Mouse (Mus musculus) retina, embryonic 14.5 days (tissue): Measurements from ENCODE around the gene Nsun6.

ENCODE experiments used
- DNase-seq: peaks from one replicate; pipeline ENCODE4 v3.0.0-alpha.2; 2015; ENCODE audit warnings: low spot score

Gene Nsun6

DNA sequence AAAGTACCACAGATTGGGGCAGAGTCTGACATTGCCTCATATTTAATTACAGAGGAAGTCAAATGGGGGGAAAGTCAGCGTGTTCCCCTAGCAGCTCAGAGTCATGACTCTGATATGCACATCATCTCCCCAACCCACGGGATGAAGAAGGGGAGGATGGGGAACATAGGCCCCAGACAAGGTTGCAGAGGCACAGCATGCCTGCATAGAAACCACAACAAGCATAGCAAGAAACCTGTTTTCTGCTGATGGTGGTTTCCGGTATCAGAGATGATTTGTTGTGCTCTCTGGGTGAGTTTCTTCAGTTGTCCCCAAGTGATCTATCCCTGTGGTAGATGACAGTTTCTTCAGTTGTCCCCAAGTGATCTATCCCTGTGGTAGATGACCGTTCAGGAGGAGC is 62.3 kb downstream of the Nsun6 start:
- DNase-seq = no peak

- no peak for DNase-seq
These were observed 65.5 kb downstream of the Nsun6 start for GRCm38 (mm10) chr2:14989350-14989749.

DNA sequence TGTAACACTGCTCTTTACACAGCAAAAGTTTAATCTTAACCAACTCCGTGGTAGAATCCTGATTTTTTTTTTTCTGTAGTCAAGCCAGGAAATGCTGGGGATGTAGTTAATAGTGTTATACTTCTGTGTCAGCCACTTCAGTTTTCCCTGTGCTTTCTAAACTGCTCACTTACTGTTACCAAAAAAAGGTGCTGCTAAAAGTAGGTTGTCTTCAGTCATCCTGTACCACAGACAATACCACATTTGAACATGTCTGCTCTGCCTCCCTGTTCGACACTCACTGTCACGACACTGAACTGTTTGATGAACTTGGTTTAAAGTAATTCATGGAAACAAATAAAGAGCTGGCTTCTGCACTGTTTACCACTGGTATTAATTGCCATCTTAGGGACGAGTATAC is 66.4 kb downstream of the Nsun6 start:
- DNase-seq = no peak

- DNase-seq = no peak
These were observed 70.8 kb downstream of the Nsun6 start for GRCm38 (mm10) chr2:14984029-14984428.

DNA sequence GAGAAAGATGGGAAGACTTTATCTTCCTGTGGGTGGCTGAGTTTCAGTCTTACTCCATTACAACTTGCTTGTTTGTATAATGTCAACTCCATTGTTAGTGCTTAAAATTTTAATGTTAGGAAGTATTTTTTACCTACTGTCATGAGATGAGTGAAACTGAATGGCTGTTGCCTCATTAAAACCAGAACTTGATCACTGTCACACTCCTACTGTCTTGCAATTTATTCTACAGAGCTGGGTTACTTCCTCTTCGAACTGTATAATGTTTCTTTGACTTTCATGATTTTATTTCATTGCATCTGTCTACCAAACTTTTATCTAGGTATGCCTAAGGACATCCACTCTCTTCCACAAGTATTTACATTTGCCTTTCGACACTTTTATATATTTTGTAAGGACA is 93.4 kb downstream of the Nsun6 start:
- DNase-seq = no peak

DNA sequence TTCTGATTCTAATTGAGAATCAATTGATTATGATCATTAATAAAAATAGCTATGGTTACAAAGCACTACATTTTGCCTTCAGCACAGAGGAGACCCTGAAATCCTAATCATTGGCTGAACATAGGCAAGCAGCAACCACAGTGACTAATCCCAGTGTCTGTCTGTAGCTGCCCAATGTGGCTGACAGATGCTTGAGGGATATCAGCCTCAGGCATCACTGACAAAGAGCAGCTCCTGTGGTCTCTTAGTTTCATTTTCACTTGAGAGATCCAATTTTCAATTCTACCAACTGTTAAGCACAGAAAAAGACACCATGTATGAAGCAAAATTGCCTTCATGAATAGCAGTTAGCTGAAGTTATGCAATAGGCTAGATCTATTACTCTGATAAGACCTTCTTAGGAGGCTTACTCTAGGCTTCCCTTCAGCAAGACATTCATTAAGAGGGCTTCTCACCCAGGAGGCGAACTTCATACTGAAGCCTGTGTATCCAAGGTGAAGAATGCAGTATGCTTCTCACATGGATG is 93.8 kb downstream of the Nsun6 start:
- DNase-seq = no peak

DNA sequence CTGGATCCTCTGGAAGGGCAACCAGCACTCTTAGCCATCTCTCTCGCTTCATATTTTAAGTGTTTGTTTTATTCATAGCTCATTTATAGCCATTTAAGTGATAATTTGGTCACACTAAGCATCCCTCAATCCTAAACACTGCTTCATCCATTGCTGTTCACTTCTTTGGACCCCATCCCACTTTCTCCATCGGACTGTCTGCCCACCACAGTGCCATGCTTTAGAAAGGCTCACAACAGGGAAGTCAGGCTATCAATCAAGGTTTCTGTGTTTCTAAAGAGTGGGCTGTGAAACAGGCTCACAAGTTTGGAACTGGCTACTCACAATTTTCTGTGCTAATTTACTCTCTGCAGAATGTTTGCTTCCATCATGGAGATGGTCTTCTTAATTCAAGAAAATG is 101.8 kb downstream of the Nsun6 start:
- no peak for DNase-seq
